12 mouse cellular contexts compared by ENCODE assay signal in the genomic region with DNA sequence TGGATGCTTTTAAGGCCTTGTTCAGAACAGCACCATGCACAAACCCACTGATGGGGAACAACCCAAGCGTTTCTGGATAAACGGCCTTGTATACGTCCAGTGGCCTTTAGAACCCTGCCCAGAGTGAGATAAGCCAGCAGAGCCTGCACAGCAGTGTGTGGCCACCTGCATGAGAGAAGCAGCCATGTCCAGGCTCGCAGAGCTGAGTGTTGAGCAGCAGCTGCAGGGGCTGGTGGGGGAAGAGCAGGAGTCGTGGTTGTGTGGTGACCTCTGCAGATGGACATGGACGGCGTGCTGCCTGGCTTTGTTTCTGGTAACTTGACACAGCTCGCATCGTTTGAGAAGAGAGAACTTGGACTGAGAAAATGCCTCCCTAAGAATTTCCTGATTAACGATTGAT.
DNase-seq lines count a peak whose midpoint lies in the region; ATAC-seq and TF ChIP-seq lines count a peak whose summit lies in the region.
"Had no signal": no experiment of that assay in that cellular context is flagged by ENCODE, and none has a peak within 500 bp of the region (broad histone marks: within the 10 kb centered on the region; RNA-seq: fewer than 3 reads in every experiment).

No protein-coding gene starts in this region.

- peaks cover 23% of the 10 kb centered on the region for H3K4me1 ChIP-seq in heart, embryonic 15.5 days (replicated peaks)
- H3K4me1 ChIP-seq in lung, embryonic 16.5 days (replicated peaks; ENCODE audit: control insufficient read depth, insufficient read depth, low read length), result peaks cover 17% of the 10 kb centered on the region; the same call in 1 of the 2 replicates
- peaks cover 13% of the 10 kb centered on the region for H3K4me1 ChIP-seq in lung, adult 2 months (ENCODE audit: control insufficient read depth, insufficient read depth, low read length)
- peaks cover 49% of the 10 kb centered on the region for H3K4me1 ChIP-seq in limb, embryonic 10.5 days
- peaks cover 23% of the 10 kb centered on the region for H3K4me1 ChIP-seq in stomach, embryonic 14.5 days (ENCODE audit: control insufficient read depth, insufficient read depth, low read length)

- no peak overlapping the region for H3K4me2 ChIP-seq in heart, embryonic 15.5 days
- no peak overlapping the region for H3K4me2 ChIP-seq in lung, embryonic 16.5 days (ENCODE audit: low read depth, low read length)
- no peak overlapping the region for H3K4me2 ChIP-seq in stomach, embryonic 14.5 days (replicated peaks; ENCODE audit: low read depth, low read length)

- no peak for DNase-seq in heart, postnatal 10 days
- DNase-seq in lung, adult 2 months, result no peak
- peak; percentile 28 for DNase-seq in limb, embryonic 10.5 days (ENCODE audit: low spot score)
- DNase-seq in left cerebral cortex, adult 11 months (ENCODE audit: low spot score), result no peak
- no peak for DNase-seq in thymus, adult 18-20 months
- DNase-seq: adrenal gland, adult 8-10 months; layer of hippocampus, postnatal 36 days; right cerebral cortex, postnatal 4 days had no signal

- TF ChIP-seq CTCF in lung, adult 2 months (IDR thresholded peaks at IDR 0.05; ENCODE audit: insufficient read depth, low read length), result no peak

- TF ChIP-seq POLR2A in lung, adult 2 months (IDR thresholded peaks at IDR 0.05; ENCODE audit: borderline replicate concordance, extremely low read depth, low read depth, low read length), result no peak

- peak; percentile 38; the same call in 1 of the 2 replicates for ATAC-seq in heart, embryonic 15.5 days (replicated peaks; ENCODE audit: insufficient number of reproducible peaks, insufficient read depth, low FRiP score, low read depth)
- ATAC-seq in lung, embryonic 16.5 days (ENCODE audit: low read depth), result peak; percentile 6; the same call in 1 of the 2 replicates
- 0 out of 2 replicates have a peak, but pooled peaks have one; percentile 14 for ATAC-seq in stomach, embryonic 14.5 days (ENCODE audit: insufficient number of reproducible peaks, insufficient read depth, low FRiP score, low read depth)
- ATAC-seq: intestine, embryonic 16.5 days had no signal

- H3K4me3 ChIP-seq in heart, embryonic 15.5 days, result no peak overlapping the region
- H3K4me3 ChIP-seq in lung, embryonic 16.5 days (ENCODE audit: low read length), result no peak overlapping the region
- H3K4me3 ChIP-seq in lung, adult 2 months (replicated peaks; ENCODE audit: extremely low read depth, low read depth, low read length), result no peak overlapping the region
- no peak overlapping the region for H3K4me3 ChIP-seq in limb, embryonic 10.5 days
- no peak overlapping the region for H3K4me3 ChIP-seq in stomach, embryonic 14.5 days (ENCODE audit: low read depth, low read length)

- no peak overlapping the region for H3K9ac ChIP-seq in heart, embryonic 15.5 days
- H3K9ac ChIP-seq in lung, embryonic 16.5 days (ENCODE audit: low read length), result no peak overlapping the region
- H3K9ac ChIP-seq in stomach, embryonic 14.5 days (replicated peaks; ENCODE audit: low read depth, low read length), result no peak overlapping the region

- no peak overlapping the region for H3K27ac ChIP-seq in heart, embryonic 15.5 days
- no peak overlapping the region for H3K27ac ChIP-seq in lung, embryonic 16.5 days (ENCODE audit: low read length)
- H3K27ac ChIP-seq in limb, embryonic 10.5 days, result no peak overlapping the region
- peak overlapping the region; percentile 21; the same call in 1 of the 2 replicates for H3K27ac ChIP-seq in stomach, embryonic 14.5 days (ENCODE audit: low read length)

- no peaks in the 10 kb centered on the region for H3K27me3 ChIP-seq in heart, embryonic 15.5 days
- H3K27me3 ChIP-seq in lung, embryonic 16.5 days (ENCODE audit: control insufficient read depth, insufficient read depth, low read depth, low read length), result no peaks in the 10 kb centered on the region
- H3K27me3 ChIP-seq in limb, embryonic 10.5 days (ENCODE audit: low read depth, poor library complexity, severe bottlenecking), result no peaks in the 10 kb centered on the region
- no peaks in the 10 kb centered on the region for H3K27me3 ChIP-seq in stomach, embryonic 14.5 days (ENCODE audit: control insufficient read depth, insufficient read depth, low read length)

- intact Hi-C loops in heart, postnatal 10 days (cut with DNase I), result no loop called here

- WGBS in heart, embryonic 15.5 days, result 65% methylated on average over 10 of the region's 10 CpGs
- 53% methylated on average over 10 of the region's 10 CpGs for WGBS in lung, embryonic 16.5 days
- WGBS in lung, adult 2 months, result 62% methylated on average over 10 of the region's 10 CpGs
- 73% methylated on average over 10 of the region's 10 CpGs for WGBS in limb, embryonic 10.5 days
- 44% methylated on average over 10 of the region's 10 CpGs for WGBS in stomach, embryonic 14.5 days

- H3K9me3 ChIP-seq in heart, embryonic 15.5 days (replicated peaks), result no peaks in the 10 kb centered on the region
- H3K9me3 ChIP-seq in lung, embryonic 16.5 days (ENCODE audit: control insufficient read depth, low read length), result no peaks in the 10 kb centered on the region
- no peaks in the 10 kb centered on the region for H3K9me3 ChIP-seq in limb, embryonic 10.5 days (replicated peaks)
- no peaks in the 10 kb centered on the region for H3K9me3 ChIP-seq in stomach, embryonic 14.5 days (ENCODE audit: control insufficient read depth, low read depth, low read length)

- no peaks in the 10 kb centered on the region for H3K36me3 ChIP-seq in heart, embryonic 15.5 days
- no peaks in the 10 kb centered on the region for H3K36me3 ChIP-seq in lung, embryonic 16.5 days (ENCODE audit: control insufficient read depth, insufficient read depth, low read length)
- H3K36me3 ChIP-seq in limb, embryonic 10.5 days, result peaks cover 18% of the 10 kb centered on the region
- H3K36me3 ChIP-seq in stomach, embryonic 14.5 days (ENCODE audit: control insufficient read depth, insufficient read depth, low read length), result no peaks in the 10 kb centered on the region
